Mouse (Mus musculus) G1E-ER4 (cell line): ENCODE measurements around the gene Cox6b1. TPM values are rescaled to one million over a fixed set of nuclear protein-coding genes. Genes with fewer than 3 reads are reported as not detected.

Experiments
- GATA1 ChIP-seq: IDR thresholded peaks from one replicate; pipeline ENCODE4 v1.8.0; 2012; ENCODE audit warnings: low read length, inconsistent platforms
- polyA plus RNA-seq: library from polyadenylated mRNA; stranded (reverse); fragments of >175 nt; gene quantifications from 2 replicates; pipeline ENCODE4 v1.2.3, GENCODE M21; 2012

Gene Cox6b1
- polyA plus RNA-seq, 1 experiment = 98.1 TPM

GRCm38 (mm10) chr7:30567555-30567954 is 58.4 kb downstream of the Cox6b1 start:
- no peak for TF ChIP-seq GATA1

Other genes starting within 250 kb of the Cox6b1 start
- gene Tyrobp, start 212.4 kb downstream of the Cox6b1 start, polyA plus RNA-seq = 0.25 TPM in 1 of 2 replicates, not detected in the other
- gene Hcst, start 206.3 kb downstream of the Cox6b1 start, polyA plus RNA-seq = not detected in 2 replicates
- 0.12 and 0.16 TPM in 2 replicates for gene Nfkbid, start 204.4 kb downstream of the Cox6b1 start, polyA plus RNA-seq
- gene Aplp1, start 180.6 kb downstream of the Cox6b1 start, polyA plus RNA-seq = not detected in 2 replicates
- not detected in 2 replicates for gene Kirrel2, start 168.5 kb downstream of the Cox6b1 start, polyA plus RNA-seq
- not detected in 2 replicates for gene Nphs1, start 167.8 kb downstream of the Cox6b1 start, polyA plus RNA-seq
- not detected in 2 replicates for gene Prodh2, start 132.5 kb downstream of the Cox6b1 start, polyA plus RNA-seq
- gene Arhgap33, start 91.1 kb downstream of the Cox6b1 start, polyA plus RNA-seq = 70.2 and 78.5 TPM in 2 replicates
- 17.1 and 19.6 TPM in 2 replicates for gene Hspb6, start 74.0 kb downstream of the Cox6b1 start, polyA plus RNA-seq
- gene Proser3, start 73.9 kb downstream of the Cox6b1 start, polyA plus RNA-seq = 32.5 and 41.8 TPM in 2 replicates
- 145 and 158 TPM in 2 replicates for gene Lin37, start 66.3 kb downstream of the Cox6b1 start, polyA plus RNA-seq
- gene U2af1l4, start 62.9 kb downstream of the Cox6b1 start, polyA plus RNA-seq = 85.2 and 111 TPM in 2 replicates
- gene Gm49396, start 62.8 kb downstream of the Cox6b1 start, polyA plus RNA-seq = 2.4 and 5.3 TPM in 2 replicates
- gene Psenen, start 62.5 kb downstream of the Cox6b1 start, polyA plus RNA-seq = 49.9 and 57.2 TPM in 2 replicates
- 3.7 and 8.3 TPM in 2 replicates for gene Igflr1, start 60.7 kb downstream of the Cox6b1 start, polyA plus RNA-seq
- 137 and 147 TPM in 2 replicates for gene Kmt2b, start 37.4 kb downstream of the Cox6b1 start, polyA plus RNA-seq
- 0.31 and 0.49 TPM in 2 replicates for gene Zbtb32, start 27.2 kb downstream of the Cox6b1 start, polyA plus RNA-seq
- gene Upk1a, start 13.3 kb downstream of the Cox6b1 start, polyA plus RNA-seq = 1.4 and 2.7 TPM in 2 replicates
- gene Etv2, start 9.7 kb upstream of the Cox6b1 start, polyA plus RNA-seq = not detected in 2 replicates
- 415 and 519 TPM in 2 replicates for gene Rbm42, start 24.2 kb upstream of the Cox6b1 start, polyA plus RNA-seq
- gene Haus5, start 38.8 kb upstream of the Cox6b1 start, polyA plus RNA-seq = 38.7 and 69.6 TPM in 2 replicates
- not detected in 2 replicates for gene Pmis2, start 45.5 kb upstream of the Cox6b1 start, polyA plus RNA-seq
- not detected in 2 replicates for gene 2200002J24Rik, start 72.8 kb upstream of the Cox6b1 start, polyA plus RNA-seq
- not detected in 2 replicates for gene Atp4a, start 86.1 kb upstream of the Cox6b1 start, polyA plus RNA-seq
- 197 and 201 TPM in 2 replicates for gene Tmem147, start 103.4 kb upstream of the Cox6b1 start, polyA plus RNA-seq
- not detected in 2 replicates for gene Gapdhs, start 117.5 kb upstream of the Cox6b1 start, polyA plus RNA-seq
- gene Sbsn, start 125.3 kb upstream of the Cox6b1 start, polyA plus RNA-seq = 5.3 and 6.4 TPM in 2 replicates
- 0.17 TPM in 1 of 2 replicates, not detected in the other for gene Dmkn, start 137.6 kb upstream of the Cox6b1 start, polyA plus RNA-seq
- not detected in 2 replicates for gene Krtdap, start 161.7 kb upstream of the Cox6b1 start, polyA plus RNA-seq
- gene Ffar2, start 197.6 kb upstream of the Cox6b1 start, polyA plus RNA-seq = not detected in 2 replicates
- gene Ffar3, start 230.0 kb upstream of the Cox6b1 start, polyA plus RNA-seq = not detected in 2 replicates
- not detected in 2 replicates for gene Ffar1, start 235.4 kb upstream of the Cox6b1 start, polyA plus RNA-seq